Mouse (Mus musculus) olfactory bulb, adult 2 months (tissue): ENCODE measurements at regions not wholly inside any gene's neighbourhood (a gene's known extent, or its start where the extent isn't known, plus 50 kb on each side); places are given as distances from the start of the nearest gene placed in this dataset.

Source experiments
- CTCF ChIP-seq: fragments of 200-500 bp; IDR thresholded peaks from 2 replicates; pipeline ENCODE4 v1.5.1; 2012; ENCODE audit warnings: low read depth, mild to moderate bottlenecking, low read length, moderate library complexity; ENCODE audit not compliant: insufficient read depth
- POLR2A ChIP-seq: fragments of 200-500 bp; IDR thresholded peaks from 2 replicates; pipeline ENCODE4 v1.6.1; 2012; ENCODE audit warnings: mild to moderate bottlenecking, low read depth, low read length, moderate library complexity; ENCODE audit not compliant: insufficient read depth

DNA sequence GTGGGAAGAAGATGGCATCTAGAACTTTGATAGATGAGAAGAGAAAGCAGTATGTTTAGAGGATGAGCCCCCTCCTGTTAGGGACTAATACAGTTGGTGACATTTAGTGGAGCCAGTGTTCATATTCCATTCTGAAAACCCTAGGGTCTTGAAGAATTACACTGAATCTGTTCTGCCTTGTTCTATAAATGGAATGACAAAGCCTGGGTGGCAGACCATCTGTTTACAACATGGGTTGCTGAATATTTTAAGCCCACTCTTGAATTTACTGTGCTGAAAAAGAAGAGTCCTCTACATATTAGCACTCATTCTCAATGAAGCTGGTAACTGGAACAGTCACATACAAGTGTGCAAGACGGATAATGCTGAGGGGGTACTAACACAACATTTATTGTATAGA lies 704.6 kb downstream of the Robo2 start:
- no peak for TF ChIP-seq POLR2A
- no peak for TF ChIP-seq CTCF
